Mouse (Mus musculus) spleen, adult 12 weeks (tissue): ENCODE measurements around the gene Zfp14.

ENCODE experiments used
- DNase-seq: peaks from one replicate; pipeline ENCODE4 v3.0.0; 2022; ENCODE audit warnings: low spot score

Zfp14 gene

GRCm38 (mm10) chr7:30028572-30028971, 22.6 kb downstream of the Zfp14 start:
- DNase-seq = no peak

GRCm38 (mm10) chr7:30027331-30027730, 23.8 kb downstream of the Zfp14 start:
- no peak for DNase-seq

DNA sequence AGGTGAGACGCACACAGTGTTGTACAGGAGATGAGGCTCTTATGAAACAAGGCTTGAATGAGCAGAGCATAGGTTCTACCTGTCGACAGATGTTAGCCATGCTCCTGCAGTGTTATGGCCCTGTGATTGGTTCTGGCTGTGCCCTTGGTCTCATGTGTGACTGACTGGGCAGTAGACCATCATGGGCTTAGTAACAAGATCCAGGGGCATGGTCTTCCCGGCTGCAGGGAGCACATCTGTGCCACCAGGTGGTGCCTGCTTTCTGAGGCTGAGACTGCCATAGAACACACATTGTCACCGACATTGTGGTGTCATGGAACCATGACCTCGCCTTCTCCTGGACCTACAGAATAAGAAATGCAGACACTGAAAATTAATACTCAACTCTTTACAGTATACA, 25.8 kb downstream of the Zfp14 start:
- DNase-seq = no peak

GRCm38 (mm10) chr7:30023800-30024199, 27.4 kb downstream of the Zfp14 start:
- peak; percentile 36 for DNase-seq

- no peak for DNase-seq
Measured at GRCm38 (mm10) chr7:30023324-30023723, 27.9 kb downstream of the Zfp14 start.

GRCm38 (mm10) chr7:30019543-30019942, 31.6 kb downstream of the Zfp14 start:
- no peak for DNase-seq

GRCm38 (mm10) chr7:30017226-30017625, 34.0 kb downstream of the Zfp14 start:
- DNase-seq = no peak

GRCm38 (mm10) chr7:30012956-30013363, 38.2 kb downstream of the Zfp14 start:
- peak; percentile 13 for DNase-seq

DNA sequence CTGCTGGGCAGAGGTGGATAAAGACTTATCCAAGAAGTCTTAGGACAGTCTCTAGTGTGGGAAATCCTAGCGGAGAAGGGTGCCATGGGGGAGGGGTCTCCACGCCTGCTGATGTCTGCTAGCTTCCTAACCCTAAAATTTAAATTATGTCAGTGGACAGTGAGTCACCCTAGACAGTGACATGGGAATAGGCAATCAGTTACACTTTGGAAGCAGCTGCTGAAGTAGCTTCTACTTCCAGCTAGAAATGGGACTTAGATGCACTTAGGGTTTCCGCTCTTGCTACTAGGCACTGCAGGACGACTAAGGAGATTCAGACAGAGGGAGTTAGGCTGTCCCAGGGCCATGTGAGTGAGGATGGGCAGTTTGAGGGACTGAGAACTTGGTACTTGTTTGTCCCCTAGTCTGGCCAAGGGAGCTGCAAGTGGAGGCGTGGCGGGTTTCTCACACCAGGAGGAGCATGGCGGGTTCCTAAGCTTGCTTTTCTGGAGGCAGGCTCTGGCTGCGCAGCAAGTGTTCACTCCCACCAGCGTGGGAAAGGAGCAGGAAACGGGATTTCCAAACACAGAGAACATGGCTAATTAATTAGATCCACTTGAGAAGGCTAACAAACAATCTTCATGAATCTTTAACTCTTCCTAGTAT, 40.5 kb downstream of the Zfp14 start:
- no peak for DNase-seq

DNA sequence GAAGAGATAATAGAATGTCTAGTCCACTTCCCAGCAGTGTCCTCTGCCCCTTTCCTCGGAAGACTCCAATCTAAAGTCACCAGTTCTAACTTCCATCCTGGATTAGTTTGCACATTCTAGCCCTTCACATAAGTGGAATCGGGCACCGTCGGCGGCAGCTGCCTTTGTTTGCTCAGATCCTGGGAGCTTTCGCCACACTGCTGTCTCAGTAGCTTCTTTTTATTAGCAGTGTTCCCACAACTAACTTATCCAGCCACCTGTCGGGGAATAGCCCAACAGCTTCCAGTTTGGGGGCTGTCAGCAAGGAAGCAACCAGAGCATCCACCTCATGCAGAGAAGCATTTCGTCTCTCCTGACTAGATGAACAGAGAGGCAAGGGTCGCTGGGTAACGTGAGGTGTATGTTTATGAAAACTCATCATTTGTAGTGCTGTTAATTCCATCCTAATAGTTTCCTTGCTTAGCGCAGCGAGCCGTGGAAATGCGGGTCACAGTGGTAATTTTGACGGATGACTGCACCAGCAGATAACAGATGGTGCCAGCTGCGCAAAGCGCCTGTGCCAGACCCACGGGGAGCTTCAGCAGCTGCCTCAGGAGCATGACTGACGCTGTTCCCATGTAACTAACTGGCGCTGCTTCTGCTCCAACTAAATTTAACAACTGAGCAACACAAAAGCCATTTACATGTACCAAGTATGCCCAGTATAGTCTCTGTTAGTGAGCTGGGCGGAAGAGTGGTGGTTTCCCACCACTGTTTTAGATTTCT, 41.7 kb downstream of the Zfp14 start:
- DNase-seq = no peak

GRCm38 (mm10) chr7:30008020-30008690, 43.0 kb downstream of the Zfp14 start:
- DNase-seq = no peak

DNA sequence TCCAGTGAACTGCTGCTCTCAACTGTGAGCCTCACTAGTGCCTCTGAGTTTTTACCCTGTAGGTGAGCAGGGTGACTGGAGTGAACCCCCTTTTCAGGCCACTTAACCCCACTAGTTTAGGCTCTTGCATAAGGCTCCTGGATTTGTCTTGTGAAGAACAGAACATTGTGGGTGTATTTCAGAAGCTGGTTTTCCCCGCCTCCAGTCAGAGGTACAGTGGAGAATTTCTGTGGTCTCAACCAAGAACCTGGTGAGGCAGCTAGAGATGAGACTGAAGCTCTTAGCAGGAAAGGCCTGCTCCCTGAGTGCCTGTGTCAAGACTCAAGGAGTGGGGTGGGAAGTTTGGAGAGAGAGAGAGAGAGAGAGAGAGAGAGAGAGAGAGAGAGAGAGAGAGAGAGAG, 43.6 kb downstream of the Zfp14 start:
- DNase-seq = no peak

GRCm38 (mm10) chr7:30000601-30001000, 50.6 kb downstream of the Zfp14 start:
- DNase-seq = no peak

DNA sequence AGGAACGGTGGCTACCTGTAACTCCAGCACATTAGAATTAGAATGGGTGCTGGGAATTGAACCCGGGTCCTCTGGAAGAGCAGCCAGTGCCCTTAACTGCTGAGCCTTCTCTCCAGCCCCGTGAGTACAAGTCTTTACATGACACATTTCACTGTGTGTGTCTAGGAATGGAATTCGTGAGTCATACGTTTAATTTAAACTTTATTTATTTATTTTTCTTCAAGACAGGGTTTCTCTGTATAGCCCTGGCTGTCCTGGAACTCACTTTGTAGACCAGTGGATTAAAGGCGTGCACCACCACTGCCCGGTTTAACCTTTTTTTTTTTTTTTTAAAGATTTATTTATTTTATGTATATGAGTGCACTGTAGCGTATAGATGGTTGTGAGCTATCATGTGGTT, 56.0 kb downstream of the Zfp14 start:
- DNase-seq = no peak

- DNase-seq = no peak
Measured at GRCm38 (mm10) chr7:29993340-29993739, 57.8 kb downstream of the Zfp14 start.

DNA sequence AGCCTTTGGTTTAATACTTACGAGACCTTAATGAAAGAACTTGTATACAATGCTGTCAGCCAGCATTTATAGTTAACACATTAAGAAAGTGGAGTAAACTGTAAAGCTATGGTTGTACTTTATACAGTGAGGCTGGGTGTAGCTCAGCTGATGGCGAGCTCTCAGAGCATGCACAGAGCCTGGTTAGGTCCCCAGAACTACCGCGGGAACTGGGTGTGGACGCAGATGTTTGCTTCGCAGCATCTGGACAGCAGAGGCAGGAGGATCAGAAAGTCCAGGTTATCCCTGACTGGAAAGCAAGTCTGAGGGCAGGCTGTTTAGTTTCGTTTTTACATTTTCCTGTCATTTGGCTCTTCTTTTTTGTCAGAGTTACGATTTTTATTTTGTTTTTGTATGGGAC, 58.5 kb downstream of the Zfp14 start:
- DNase-seq = no peak

- DNase-seq = no peak
Measured at GRCm38 (mm10) chr7:29989031-29989430, 62.1 kb downstream of the Zfp14 start.

DNA sequence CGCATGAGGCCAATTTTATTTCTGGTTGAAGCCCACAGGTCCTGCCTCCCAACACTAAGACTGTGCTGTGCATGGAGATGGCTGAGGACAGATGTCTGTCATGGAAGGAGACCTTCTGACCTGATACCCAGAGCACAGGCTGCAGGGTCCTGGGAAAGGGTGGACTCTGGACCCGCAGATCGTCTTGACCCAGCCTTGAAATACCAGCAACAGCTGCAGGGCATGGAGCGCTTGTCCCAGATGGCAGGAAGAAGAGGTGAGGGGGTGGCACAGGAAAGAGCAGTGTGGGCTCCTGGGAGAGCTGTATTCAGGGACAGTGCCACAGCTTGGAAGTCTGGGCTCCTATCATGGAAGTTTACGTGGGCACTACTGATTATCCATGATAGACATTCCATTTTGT, 63.6 kb downstream of the Zfp14 start:
- DNase-seq = no peak
